Mouse (Mus musculus): ENCODE data around the gene Hoxc5. TPM values are rescaled to one million over a fixed set of nuclear protein-coding genes. Genes with fewer than 3 reads are reported as not detected.

Gene Hoxc5
- polyA plus RNA-seq, 1 experiment from 2014 or later: 6.3 TPM

GRCm38 (mm10) chr15:103015009-103015399, 47.8 kb downstream of the Hoxc5 start:
- H3K4me3 ChIP-seq (replicated peaks): peak overlapping the region; percentile 34
- H3K9ac ChIP-seq (replicated peaks): peak overlapping the region; percentile 42
- peak overlapping the region; percentile 83; the same call in 1 of the 2 replicates for H3K27ac ChIP-seq
- no peaks in the 10 kb centered on the region for H3K36me3 ChIP-seq
- under 1% methylated on average over 26 of the region's 28 CpGs for WGBS
- H3K4me1 ChIP-seq (replicated peaks): peaks cover 76% of the 10 kb centered on the region
- no peaks in the 10 kb centered on the region for H3K9me3 ChIP-seq
- peak; percentile 29 for ATAC-seq (ENCODE audit: insufficient number of reproducible peaks, insufficient read depth, low FRiP score, low TSS enrichment, low read depth)
- H3K27me3 ChIP-seq: peaks cover 98% of the 10 kb centered on the region
- H3K4me2 ChIP-seq: peak overlapping the region; percentile 55

- peaks cover 98% of the 10 kb centered on the region for H3K27me3 ChIP-seq
- no peaks in the 10 kb centered on the region for H3K36me3 ChIP-seq
- peak overlapping the region; percentile 42; the same call in 1 of the 2 replicates for H3K9ac ChIP-seq (replicated peaks)
- H3K4me2 ChIP-seq: peak overlapping the region; percentile 55
- WGBS: 5% methylated on average over 19 of the region's 19 CpGs
- ATAC-seq (ENCODE audit: insufficient number of reproducible peaks, insufficient read depth, low FRiP score, low TSS enrichment, low read depth): no peak
- H3K9me3 ChIP-seq: no peaks in the 10 kb centered on the region
- H3K27ac ChIP-seq: peak overlapping the region; percentile 83; the same call in 1 of the 2 replicates
- H3K4me3 ChIP-seq (replicated peaks): peak overlapping the region; percentile 34
- H3K4me1 ChIP-seq (replicated peaks): peaks cover 70% of the 10 kb centered on the region
These were observed 48.3 kb downstream of the Hoxc5 start for GRCm38 (mm10) chr15:103015406-103016166.

GRCm38 (mm10) chr15:103018636-103019035, 51.4 kb downstream of the Hoxc5 start, which contains the start of gene Hoxc4:
Gene Hoxc4 (plus strand): TSS chr15:103018934.
- Histone ChIP-seq H3K27ac (no peak within 1 kb of the TSS), H3K9ac (replicated peaks) (no peak within 1 kb of the TSS), H3K4me1 (replicated peaks) (peaks cover 52% of the 10 kb centered on the region), H3K9me3 (no peaks in the 10 kb centered on the region), H3K4me2 (no peak within 1 kb of the TSS; the same call in 1 of the 2 replicates), H3K27me3 (peaks cover 99% of the 10 kb centered on the region), H3K36me3 (no peaks in the 10 kb centered on the region), H3K4me3 (replicated peaks) (no peak within 1 kb of the TSS)
- ATAC-seq (ENCODE audit: insufficient number of reproducible peaks, insufficient read depth, low FRiP score, low TSS enrichment, low read depth): no peak
- 10% methylated on average over 9 of the region's 9 CpGs for WGBS

- WGBS: 3% methylated on average over 8 of the region's 8 CpGs
- H3K9ac ChIP-seq (replicated peaks): no peak overlapping the region
- no peak overlapping the region for H3K4me3 ChIP-seq (replicated peaks)
- no peak overlapping the region for H3K4me2 ChIP-seq
- H3K27ac ChIP-seq: no peak overlapping the region
- no peaks in the 10 kb centered on the region for H3K9me3 ChIP-seq
- H3K36me3 ChIP-seq: no peaks in the 10 kb centered on the region
- H3K4me1 ChIP-seq (replicated peaks): peaks cover 30% of the 10 kb centered on the region
- no peak for ATAC-seq (ENCODE audit: insufficient number of reproducible peaks, insufficient read depth, low FRiP score, low TSS enrichment, low read depth)
- peaks cover 96% of the 10 kb centered on the region for H3K27me3 ChIP-seq
These were observed 53.7 kb downstream of the Hoxc5 start for GRCm38 (mm10) chr15:103020899-103021418.

- Histone ChIP-seq H3K4me3 (replicated peaks) (no peak overlapping the region), H3K9ac (replicated peaks) (no peak overlapping the region), H3K4me2 (no peak overlapping the region), H3K36me3 (no peaks in the 10 kb centered on the region), H3K27me3 (peaks cover 96% of the 10 kb centered on the region), H3K9me3 (no peaks in the 10 kb centered on the region), H3K27ac (no peak overlapping the region), H3K4me1 (replicated peaks) (peaks cover 28% of the 10 kb centered on the region)
- WGBS: 16% methylated on average over 8 of the region's 8 CpGs
- no peak for ATAC-seq (ENCODE audit: insufficient number of reproducible peaks, insufficient read depth, low FRiP score, low TSS enrichment, low read depth)
These were observed 54.3 kb downstream of the Hoxc5 start for GRCm38 (mm10) chr15:103021544-103021943.

- H3K9me3 ChIP-seq: no peaks in the 10 kb centered on the region
- no peak overlapping the region for H3K9ac ChIP-seq (replicated peaks)
- H3K4me2 ChIP-seq: no peak overlapping the region
- ATAC-seq (ENCODE audit: insufficient number of reproducible peaks, insufficient read depth, low FRiP score, low TSS enrichment, low read depth): no peak
- H3K27me3 ChIP-seq: peaks cover 96% of the 10 kb centered on the region
- no peaks in the 10 kb centered on the region for H3K36me3 ChIP-seq
- WGBS: 0% methylated on average over 2 of the region's 2 CpGs
- 0 out of 2 replicates have a peak, but pooled peaks cover 2% of the 10 kb centered on the region for H3K4me1 ChIP-seq (replicated peaks)
- no peak overlapping the region for H3K4me3 ChIP-seq (replicated peaks)
- H3K27ac ChIP-seq: no peak overlapping the region
These were observed 56.9 kb downstream of the Hoxc5 start for GRCm38 (mm10) chr15:103024131-103024530.

- Histone ChIP-seq H3K4me3 (replicated peaks) (peak overlapping the region; percentile 12), H3K4me1 (replicated peaks) (peaks cover 5% of the 10 kb centered on the region; the same call in 1 of the 2 replicates), H3K9ac (replicated peaks) (0 out of 2 replicates have a peak overlapping the region, but pooled peaks have one; percentile 12), H3K27me3 (peaks cover 89% of the 10 kb centered on the region), H3K36me3 (no peaks in the 10 kb centered on the region), H3K9me3 (no peaks in the 10 kb centered on the region), H3K27ac (no peak overlapping the region), H3K4me2 (peak overlapping the region; percentile 15; the same call in 1 of the 2 replicates)
- 3% methylated on average over 43 of the region's 43 CpGs for WGBS
- ATAC-seq (ENCODE audit: insufficient number of reproducible peaks, insufficient read depth, low FRiP score, low TSS enrichment, low read depth): no peak
These were observed 60.3 kb downstream of the Hoxc5 start for GRCm38 (mm10) chr15:103027266-103028235.

- no peak for ATAC-seq (ENCODE audit: insufficient number of reproducible peaks, insufficient read depth, low FRiP score, low TSS enrichment, low read depth)
- no peaks in the 10 kb centered on the region for H3K36me3 ChIP-seq
- no peak overlapping the region for H3K4me3 ChIP-seq (replicated peaks)
- H3K9me3 ChIP-seq: no peaks in the 10 kb centered on the region
- H3K4me2 ChIP-seq: no peak overlapping the region
- 24% methylated on average over 9 of the region's 9 CpGs for WGBS
- H3K9ac ChIP-seq (replicated peaks): no peak overlapping the region
- H3K4me1 ChIP-seq (replicated peaks): peaks cover 17% of the 10 kb centered on the region; the same call in 1 of the 2 replicates
- H3K27me3 ChIP-seq: peaks cover 90% of the 10 kb centered on the region
- H3K27ac ChIP-seq: no peak overlapping the region
These were observed 61.8 kb downstream of the Hoxc5 start for GRCm38 (mm10) chr15:103028916-103029512.

GRCm38 (mm10) chr15:103030142-103030541, 62.9 kb downstream of the Hoxc5 start:
- peaks cover 28% of the 10 kb centered on the region for H3K4me1 ChIP-seq (replicated peaks)
- WGBS: 14% methylated on average over 8 of the region's 8 CpGs
- H3K4me2 ChIP-seq: no peak overlapping the region
- H3K9me3 ChIP-seq: no peaks in the 10 kb centered on the region
- H3K27ac ChIP-seq: no peak overlapping the region
- H3K36me3 ChIP-seq: no peaks in the 10 kb centered on the region
- no peak overlapping the region for H3K4me3 ChIP-seq (replicated peaks)
- no peak for ATAC-seq (ENCODE audit: insufficient number of reproducible peaks, insufficient read depth, low FRiP score, low TSS enrichment, low read depth)
- no peak overlapping the region for H3K9ac ChIP-seq (replicated peaks)
- H3K27me3 ChIP-seq: peaks cover 90% of the 10 kb centered on the region

- Histone ChIP-seq H3K9ac (replicated peaks) (no peak overlapping the region), H3K27ac (no peak overlapping the region), H3K4me1 (replicated peaks) (peaks cover 35% of the 10 kb centered on the region), H3K4me2 (no peak overlapping the region), H3K9me3 (no peaks in the 10 kb centered on the region), H3K4me3 (replicated peaks) (no peak overlapping the region), H3K36me3 (no peaks in the 10 kb centered on the region), H3K27me3 (peaks cover 92% of the 10 kb centered on the region)
- ATAC-seq (ENCODE audit: insufficient number of reproducible peaks, insufficient read depth, low FRiP score, low TSS enrichment, low read depth): no peak
- 0% methylated on average over 3 of the region's 3 CpGs for WGBS
These were observed 64.9 kb downstream of the Hoxc5 start for GRCm38 (mm10) chr15:103032167-103032566.
